Mouse (Mus musculus): ENCODE results near the gene Mex3d.

DNA sequence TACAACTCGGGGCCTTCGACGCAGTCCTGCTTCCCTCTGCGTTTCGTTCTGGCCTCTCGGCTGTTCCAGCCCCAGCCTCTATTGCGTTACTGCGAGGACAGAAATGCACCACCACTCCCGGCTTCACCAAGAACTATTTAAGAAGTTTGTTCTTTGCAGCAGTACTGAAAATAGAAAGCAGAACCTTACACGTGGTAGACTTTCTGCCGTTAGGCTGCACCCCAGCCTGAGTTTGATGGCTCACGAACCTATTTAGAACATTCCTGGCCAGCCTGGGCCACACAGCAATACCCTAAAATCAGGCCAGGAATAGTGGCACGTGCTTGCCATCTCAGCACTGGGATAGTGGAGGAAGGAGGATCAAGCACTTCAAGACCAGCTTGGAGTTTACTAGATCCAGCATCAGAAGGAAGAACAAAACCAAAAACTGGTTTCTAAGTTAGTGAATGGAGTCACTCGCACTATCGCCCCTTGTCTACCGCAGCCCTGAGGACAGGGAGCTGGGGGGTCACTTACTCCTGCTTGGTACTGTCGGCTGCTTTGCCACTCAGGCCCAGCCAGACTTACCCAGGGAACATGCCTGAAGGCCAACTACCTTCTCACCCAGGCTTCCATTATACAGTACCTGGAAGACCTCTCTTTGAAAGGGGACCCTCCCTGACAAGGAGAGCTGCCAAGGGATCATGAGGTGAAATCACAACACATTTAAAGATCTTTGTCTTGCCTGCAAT is 12.7 kb upstream of the Mex3d start:
- TF ChIP-seq CTCF (IDR thresholded peaks at IDR 0.05; ENCODE audit: insufficient read depth, low read length) (no peak), POLR2A (IDR thresholded peaks at IDR 0.05; ENCODE audit: borderline replicate concordance, extremely low read depth, low read depth, low read length) (no peak)

Measured in lung, adult 2 months (tissue).